Mouse (Mus musculus): ENCODE data around the gene Olfr694. TPM values are rescaled to one million over a fixed set of nuclear protein-coding genes. Genes with fewer than 3 reads are reported as not detected.

Olfr694 gene
- polyA plus RNA-seq, 1 experiment from 2014 or later, result not detected

Other genes with a start within 250 kb of the Olfr694 start
- gene Olfr693, start 11.2 kb downstream of the Olfr694 start, polyA plus RNA-seq (2014; fragmentation: Nextera tagmentation; extraction: Ambion mirVana), result not detected in 2 replicates
- not detected in 2 replicates for gene Olfr695, start 24.6 kb upstream of the Olfr694 start, polyA plus RNA-seq (2014; fragmentation: Nextera tagmentation; extraction: Ambion mirVana)
- not detected in 2 replicates for gene Olfr697, start 50.6 kb upstream of the Olfr694 start, polyA plus RNA-seq (2014; fragmentation: Nextera tagmentation; extraction: Ambion mirVana)
- not detected in 2 replicates for gene Olfr698, start 63.6 kb upstream of the Olfr694 start, polyA plus RNA-seq (2014; fragmentation: Nextera tagmentation; extraction: Ambion mirVana)
- gene Olfr699, start 101.4 kb upstream of the Olfr694 start, polyA plus RNA-seq (2014; fragmentation: Nextera tagmentation; extraction: Ambion mirVana), result not detected in 2 replicates
- not detected in 2 replicates for gene Olfr700, start 117.0 kb upstream of the Olfr694 start, polyA plus RNA-seq (2014; fragmentation: Nextera tagmentation; extraction: Ambion mirVana)
- not detected in 2 replicates for gene Olfr701, start 122.3 kb upstream of the Olfr694 start, polyA plus RNA-seq (2014; fragmentation: Nextera tagmentation; extraction: Ambion mirVana)
- gene Olfr702, start 142.1 kb upstream of the Olfr694 start, polyA plus RNA-seq (2014; fragmentation: Nextera tagmentation; extraction: Ambion mirVana), result not detected in 2 replicates
- gene Olfr703, start 151.5 kb upstream of the Olfr694 start, polyA plus RNA-seq (2014; fragmentation: Nextera tagmentation; extraction: Ambion mirVana), result not detected in 2 replicates
- not detected in 2 replicates for gene Olfr704, start 171.4 kb upstream of the Olfr694 start, polyA plus RNA-seq (2014; fragmentation: Nextera tagmentation; extraction: Ambion mirVana)
- not detected in 2 replicates for gene Olfr705, start 185.1 kb upstream of the Olfr694 start, polyA plus RNA-seq (2014; fragmentation: Nextera tagmentation; extraction: Ambion mirVana)
- gene Olfr706, start 196.3 kb upstream of the Olfr694 start, polyA plus RNA-seq (2014; fragmentation: Nextera tagmentation; extraction: Ambion mirVana), result not detected in 2 replicates
- gene Olfr707, start 209.4 kb upstream of the Olfr694 start, polyA plus RNA-seq (2014; fragmentation: Nextera tagmentation; extraction: Ambion mirVana), result not detected in 2 replicates
- not detected in 2 replicates for gene Olfr1532-ps1, start 216.2 kb upstream of the Olfr694 start, polyA plus RNA-seq (2014; fragmentation: Nextera tagmentation; extraction: Ambion mirVana)
- not detected in 2 replicates for gene Olfr709-ps1, start 240.4 kb upstream of the Olfr694 start, polyA plus RNA-seq (2014; fragmentation: Nextera tagmentation; extraction: Ambion mirVana)